Mouse (Mus musculus): ENCODE measurements at regions not wholly inside any gene's neighbourhood (a gene's known extent, or its start where the extent isn't known, plus 50 kb on each side); places are given as distances from the start of the nearest gene placed in this dataset.
"Not testable (repeated sequence)": the region's sequence is repeated elsewhere in the genome, so short reads cannot be mapped to it uniquely, and the experiment has no call there.

DNA sequence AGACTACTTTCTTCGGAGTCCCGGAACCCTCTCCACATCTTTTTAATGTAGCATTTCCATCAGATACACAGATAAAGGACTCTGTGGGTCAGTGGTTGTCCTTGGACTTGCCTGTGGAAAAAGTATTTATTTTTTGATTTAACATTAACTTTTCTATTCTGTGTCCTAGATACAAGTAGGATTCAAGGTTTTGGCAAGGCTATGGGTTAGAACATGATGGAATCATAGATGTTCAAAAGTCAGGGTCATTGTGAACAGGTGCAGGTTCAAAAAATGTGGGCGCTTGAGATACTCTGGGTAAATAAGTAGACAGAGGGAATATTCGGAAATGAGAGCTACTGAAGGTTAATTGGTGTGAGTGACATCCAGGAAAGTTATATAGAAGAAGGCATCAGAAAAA lies 347.7 kb downstream of the Cypt12 start:
- DNase-seq (ENCODE audit: low spot score), result no peak

DNA sequence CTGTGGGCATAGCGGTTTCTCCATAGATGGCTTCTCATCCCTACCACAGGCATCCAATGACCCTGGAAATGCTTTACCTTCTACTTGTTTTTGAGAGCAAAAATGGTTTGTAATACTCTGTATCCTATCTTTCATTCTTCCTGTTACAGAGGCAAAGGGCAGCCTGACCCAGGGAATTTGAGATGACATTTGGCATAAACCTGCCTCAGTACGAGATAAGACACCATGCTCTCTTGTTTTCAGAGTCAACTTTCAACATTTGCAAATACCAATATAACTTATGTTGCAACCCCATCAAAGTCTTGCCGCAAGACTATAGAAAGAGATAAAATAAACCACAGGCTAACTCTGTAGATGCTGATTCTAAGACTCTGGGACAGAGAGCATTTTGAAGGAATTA lies 350.5 kb downstream of the Cypt12 start:
- DNase-seq (ENCODE audit: low spot score), result no peak

DNA sequence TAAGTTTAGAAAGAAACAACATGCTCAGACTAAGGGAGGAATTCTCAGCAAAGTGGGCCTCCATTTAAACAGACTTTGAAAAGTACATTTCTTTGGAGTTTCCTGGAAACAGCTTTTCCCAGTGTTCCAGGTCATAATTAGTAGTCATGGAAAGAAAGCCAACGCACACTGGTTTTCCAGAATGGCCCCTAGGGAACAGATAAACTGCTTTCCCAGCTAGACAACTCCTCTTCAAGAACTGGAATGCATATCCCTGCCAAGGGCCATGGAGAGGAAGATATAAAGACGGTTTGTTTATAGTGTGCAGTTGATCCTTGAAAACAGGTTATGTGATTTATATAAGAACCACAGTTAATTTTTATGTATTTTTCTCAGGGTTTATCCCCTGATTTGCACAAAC lies 351.3 kb downstream of the Cypt12 start:
- no peak for DNase-seq (ENCODE audit: low spot score)

DNA sequence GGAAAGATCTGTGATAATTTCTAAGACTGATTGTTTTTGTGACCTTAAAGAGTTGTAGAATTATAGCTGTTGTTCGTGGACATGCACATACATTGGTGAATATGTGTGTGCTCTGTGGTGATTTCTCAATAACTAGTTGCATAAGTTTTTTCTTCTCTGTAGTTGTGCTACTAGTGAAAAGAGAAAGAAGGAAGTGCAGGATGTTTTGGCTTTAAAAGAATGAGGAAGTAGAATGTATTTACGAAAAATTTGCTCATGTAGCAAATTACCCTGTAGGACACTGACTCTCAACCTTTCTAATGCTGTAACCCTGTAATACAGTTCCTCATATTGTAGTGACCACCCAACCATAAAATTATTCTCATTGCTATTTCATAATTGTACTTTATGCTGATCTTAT lies 371.2 kb downstream of the Cypt12 start:
- DNase-seq (ENCODE audit: low spot score), result no peak

DNA sequence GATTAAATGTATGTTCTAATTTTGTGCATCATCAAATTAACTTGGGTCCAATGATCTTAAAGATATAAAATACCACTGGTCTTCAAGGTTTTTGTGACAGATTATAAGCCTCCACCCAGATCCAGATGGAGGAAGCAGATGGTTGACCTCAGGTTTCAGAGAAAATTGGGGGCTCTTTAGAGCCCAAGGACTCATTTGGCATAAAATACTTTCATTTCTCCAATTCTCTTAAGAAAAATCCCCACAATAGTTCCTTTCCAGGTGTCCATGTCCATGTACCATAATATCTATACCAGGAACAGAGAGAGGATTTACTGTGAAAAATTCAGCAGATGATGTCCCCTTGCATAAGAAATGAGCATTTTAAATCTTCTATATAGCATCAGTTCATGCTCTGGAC lies 385.0 kb downstream of the Cypt12 start:
- DNase-seq (ENCODE audit: low spot score), result no peak

DNA sequence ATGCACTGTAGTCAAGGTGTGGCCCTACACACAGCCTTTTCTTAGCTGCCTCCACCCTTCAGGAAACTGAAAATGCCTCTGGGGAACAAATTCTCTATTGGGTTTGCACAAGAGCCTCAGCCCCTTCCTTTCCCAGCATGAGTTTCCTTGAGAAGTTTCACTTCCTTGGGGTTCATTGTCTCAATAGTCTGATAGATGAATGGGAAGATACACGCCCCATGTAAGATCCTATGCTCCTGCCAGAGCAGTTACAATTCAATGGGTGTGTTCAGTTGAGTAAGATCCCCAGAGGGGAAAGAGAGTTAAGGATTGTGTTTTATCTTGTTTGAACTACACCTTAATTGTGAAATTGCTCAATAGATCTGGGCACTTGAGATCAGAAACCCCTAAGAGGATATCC lies 391.0 kb downstream of the Cypt12 start:
- no peak for DNase-seq (ENCODE audit: low spot score)

DNA sequence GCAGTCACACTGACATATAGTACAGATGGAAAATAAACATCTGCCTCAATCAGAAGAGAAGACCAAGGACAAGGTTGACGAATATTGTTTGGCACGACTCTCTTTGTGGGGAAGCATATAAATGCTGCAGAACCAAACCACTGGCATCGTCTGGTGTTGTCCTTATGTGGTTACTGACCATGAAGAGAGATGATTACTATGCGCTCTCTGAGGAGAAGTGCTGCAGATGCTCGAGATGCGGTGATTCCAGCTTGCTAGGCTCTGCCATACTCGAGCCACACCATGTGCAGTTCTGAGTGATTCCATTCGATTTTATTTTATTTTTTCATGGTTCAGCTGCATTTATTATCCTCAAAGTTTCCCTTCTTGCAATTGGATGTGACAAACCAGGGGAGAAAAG lies 393.5 kb downstream of the Cypt12 start:
- DNase-seq (ENCODE audit: low spot score), result no peak

DNA sequence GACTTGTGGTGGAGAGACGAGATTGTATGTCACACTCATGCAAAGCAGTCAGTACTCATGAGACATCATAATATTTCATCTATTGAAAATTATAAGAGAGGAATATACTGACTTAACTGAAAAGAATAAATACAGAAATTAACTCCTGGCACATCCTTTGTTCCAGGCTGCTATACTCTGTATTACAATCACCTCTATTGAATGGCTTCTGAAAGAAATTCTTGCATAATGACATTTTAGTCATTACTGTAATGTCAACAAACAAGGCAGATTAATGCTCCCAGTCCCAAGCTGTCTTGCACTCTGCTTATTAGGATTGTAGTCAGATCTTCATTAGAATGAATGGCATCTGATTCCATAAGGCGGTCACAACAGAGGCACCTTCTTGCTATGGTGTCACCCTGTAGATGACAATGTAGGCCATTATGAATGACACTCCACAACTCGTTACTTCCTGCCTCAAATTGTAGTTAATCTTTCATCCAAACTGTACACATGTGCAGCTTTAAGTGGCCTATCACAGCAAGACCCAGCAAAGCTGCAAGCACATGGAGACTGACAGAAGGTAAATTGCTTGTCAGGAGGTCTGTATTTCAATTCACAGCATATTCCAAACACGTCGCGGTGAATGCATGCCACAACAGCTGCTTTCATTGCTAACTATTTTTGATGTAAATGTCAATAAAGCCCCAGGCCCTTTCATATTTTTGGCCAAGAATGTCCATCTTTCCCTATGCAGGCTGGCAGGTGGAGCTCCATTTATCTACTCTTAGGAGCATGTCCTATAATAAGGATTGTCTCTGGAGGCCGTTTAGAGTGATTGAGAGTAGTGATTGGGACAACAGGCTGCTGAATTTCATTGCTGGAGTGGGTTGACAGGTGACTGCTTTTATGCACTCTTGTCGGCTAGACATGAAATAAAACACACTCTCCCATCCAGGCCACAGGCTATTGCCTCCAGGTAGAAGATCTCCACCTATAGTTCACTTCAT lies 430.1 kb downstream of the Cypt12 start:
- no peak for DNase-seq (ENCODE audit: low spot score)

DNA sequence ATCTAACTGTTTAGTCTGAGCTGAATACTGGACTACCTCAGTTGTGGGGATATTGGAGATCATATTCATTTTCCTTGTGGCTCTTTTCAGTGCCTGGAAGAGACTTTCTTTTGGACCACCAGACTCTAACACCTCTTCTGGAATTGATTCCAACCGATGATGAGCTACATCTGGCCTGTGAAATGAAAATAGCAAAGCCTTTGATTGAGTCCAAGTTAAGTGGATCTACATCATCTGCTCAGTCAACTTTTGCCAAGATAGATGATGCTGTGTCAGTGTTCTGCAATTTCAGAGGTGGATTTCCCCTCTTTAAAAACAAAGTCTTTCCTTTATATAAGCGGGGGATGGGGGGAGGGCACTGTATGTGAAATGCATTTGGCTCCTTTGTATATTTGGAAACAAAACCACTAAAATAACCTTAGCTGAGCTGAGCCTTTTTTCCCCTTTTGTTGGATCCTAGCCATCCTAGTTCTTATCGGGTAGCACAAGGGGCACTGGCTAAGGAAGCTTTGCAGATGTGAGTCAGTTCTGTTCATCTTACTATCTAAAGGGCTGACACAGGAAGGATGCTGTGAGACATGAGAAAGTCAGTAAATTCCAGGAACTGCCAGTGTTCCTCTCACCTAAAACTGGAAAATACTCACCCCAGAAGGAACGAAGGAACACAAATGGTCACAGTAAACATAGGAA lies 473.8 kb downstream of the Cypt12 start:
- no peak for DNase-seq (ENCODE audit: low spot score)

DNA sequence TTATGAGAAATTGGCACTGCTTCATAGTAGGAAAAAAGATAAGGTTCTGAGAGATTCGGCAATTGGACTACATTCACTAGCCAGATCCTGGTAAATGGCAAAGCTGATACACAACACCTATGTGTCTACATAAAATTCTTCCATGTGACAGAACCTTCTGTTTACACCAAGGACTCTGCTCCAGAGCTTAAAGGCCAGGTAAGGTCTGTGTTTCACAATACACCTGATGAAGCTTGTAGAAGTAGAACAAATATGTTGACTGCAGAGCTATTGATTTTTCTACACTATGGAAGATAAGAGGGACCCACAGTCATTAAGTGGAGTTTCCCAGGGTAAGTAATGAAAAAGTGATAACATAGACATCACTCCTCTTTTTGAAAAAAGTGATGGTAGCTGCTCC lies 480.7 kb downstream of the Cypt12 start:
- no peak for DNase-seq (ENCODE audit: low spot score)

DNA sequence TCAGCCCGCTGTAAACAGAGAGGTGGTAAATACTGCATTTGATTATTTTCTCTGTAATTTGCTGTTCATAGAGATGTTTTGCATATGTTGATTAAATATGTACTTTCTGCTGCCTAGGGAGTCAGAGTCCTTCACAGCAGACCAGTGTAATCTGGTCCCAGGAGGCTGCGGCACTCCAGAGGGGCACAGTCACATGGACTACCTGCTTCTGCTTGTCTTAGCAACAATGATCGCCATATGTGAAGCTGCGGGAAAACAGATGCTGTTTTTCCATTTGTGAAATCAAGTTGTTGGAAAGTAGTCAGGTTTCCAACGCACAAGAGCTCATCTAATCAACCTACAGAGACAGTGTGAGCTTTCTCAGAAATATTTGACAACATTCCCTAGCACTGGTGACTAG lies 490.6 kb downstream of the Cypt12 start:
- DNase-seq (ENCODE audit: low spot score), result no peak

DNA sequence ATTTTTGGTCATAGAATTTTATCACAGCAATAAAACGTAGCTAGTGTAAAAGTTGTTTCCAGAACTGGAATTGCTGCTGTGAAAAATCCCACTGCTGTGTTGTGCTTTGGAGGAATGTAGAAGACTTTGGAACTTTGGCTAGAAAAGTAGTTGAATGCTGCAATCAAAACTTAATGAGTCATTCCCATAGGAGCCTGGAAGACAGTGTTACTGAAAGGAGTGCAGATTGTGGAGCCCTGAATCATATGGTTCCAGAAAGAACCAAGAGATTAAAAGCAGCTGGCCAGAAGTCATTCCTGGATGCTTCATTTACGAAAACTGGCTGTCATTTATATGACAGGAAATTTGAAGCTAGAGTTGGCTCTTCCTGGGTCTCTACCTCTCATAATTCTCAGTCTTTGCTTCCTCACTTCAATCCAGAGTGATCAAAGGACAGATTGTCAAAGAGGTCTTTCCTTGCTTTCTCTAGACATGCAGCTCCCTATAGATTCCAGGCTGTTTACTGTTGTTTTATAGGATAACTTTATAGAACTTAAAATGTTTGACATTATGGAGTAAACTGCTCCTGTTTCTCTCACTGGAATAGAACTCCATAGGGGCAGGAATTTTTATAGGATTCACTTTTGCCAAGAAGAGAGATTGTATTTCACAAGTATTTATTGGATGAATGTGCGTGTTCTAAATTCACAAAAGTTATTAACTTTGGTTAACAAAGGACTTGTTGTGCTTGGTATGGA lies 504.2 kb downstream of the Cypt12 start:
- no peak for DNase-seq (ENCODE audit: low spot score)

DNA sequence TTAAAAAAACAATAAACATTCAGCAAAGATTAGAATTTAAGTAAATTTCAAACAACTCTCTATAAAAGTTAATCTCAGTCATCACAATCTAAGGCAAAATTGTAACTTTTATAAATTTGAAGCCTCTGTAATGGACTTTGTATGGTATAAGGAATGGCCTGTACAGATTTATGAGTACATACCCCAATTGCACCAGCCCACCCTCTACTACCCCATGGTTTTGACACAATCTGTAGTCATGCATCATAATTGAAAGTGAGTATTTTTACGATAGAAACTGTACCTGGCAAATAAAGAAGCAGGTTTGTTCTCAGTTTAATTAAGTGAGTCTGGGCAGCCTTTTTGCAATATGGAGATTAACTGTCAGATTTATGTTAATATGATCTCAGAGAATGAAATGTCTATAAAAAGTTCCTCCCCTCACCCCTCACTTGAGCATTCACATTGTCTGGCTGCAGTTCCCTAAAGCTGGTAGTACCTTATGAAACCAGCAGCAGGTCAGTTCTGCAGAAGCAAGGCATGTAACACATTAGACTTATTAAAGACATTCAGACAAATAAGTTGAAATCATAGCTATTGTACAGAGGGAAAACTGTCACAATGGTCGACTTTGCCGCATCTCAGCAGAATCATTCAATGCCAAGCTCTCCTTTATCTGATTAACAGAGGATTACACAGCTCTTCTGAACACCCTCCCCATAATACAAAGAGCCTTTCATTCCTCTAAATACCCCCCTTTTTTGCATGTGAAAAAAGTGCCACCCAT lies 505.2 kb downstream of the Cypt12 start:
- DNase-seq (ENCODE audit: low spot score), result no peak

DNA sequence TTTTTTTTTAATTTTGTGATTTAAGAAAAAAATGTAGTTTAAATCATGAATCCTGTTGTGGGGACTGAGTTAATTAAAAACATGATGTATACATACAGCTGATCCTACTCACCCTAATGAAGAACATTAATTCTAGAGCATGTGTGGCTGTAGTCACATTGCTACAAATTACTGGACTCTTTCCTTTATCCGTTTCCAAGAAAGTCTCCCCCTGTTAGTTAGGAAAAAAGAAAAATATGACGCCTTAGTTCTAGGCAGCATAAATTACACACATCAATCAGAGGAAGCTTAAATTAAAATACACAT lies 505.7 kb downstream of the Cypt12 start:
- DNase-seq (ENCODE audit: low spot score), result no peak

DNA sequence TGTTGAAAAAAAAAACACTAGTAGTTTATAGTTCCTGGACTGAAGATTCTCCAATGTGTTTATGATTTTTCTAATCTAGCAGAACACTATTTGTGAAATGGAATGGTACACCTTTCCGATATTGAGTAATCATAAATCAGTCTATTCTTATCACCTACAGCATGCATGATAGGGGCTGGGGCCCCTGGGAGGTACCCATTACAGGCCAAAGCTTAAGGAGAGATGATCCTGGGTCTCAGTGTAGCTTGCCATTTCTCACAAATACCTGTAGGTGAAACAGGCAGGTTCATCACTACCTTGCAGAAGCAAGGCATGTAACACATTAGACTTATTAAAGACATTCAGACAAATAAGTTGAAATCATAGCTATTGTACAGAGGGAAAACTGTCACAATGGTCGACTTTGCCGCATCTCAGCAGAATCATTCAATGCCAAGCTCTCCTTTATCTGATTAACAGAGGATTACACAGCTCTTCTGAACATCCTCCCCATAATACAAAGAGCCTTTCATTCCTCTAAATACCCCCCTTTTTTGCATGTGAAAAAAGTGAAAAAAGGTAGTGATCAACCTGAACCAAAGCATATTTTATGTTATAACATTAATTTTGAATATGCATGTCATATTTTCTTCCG lies 506.5 kb downstream of the Cypt12 start:
- not testable (repeated sequence) for DNase-seq (ENCODE audit: low spot score)

DNA sequence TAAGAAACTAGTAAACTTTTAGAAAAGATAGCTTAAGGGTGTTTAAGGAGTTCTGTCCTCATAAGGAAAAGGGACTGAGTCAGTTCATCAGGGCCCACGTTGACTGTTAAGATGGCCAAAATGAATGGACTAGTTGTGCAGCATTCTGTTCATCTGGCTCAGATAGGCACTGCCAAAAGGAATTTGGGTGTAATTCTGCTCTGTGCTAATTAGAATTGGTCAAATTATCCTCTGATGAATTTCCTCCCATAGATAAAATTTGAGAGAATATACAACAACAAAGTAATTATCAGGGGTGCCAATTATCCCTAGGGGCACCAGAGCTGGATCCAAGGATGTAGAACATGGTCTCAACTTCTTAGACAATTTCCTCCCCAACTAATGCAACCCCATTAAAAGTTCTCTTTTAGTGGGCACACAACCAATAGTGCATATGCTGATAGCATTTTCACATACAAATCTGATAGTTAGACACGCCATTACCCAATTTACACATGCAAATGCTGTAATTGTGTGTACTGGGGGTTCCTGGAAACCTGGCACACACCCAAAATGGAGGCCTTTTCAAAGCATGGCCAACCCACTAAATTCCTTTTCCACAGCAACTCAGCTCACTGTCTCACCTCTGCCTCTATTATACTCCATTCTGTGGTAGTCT lies 508.0 kb downstream of the Cypt12 start:
- DNase-seq (ENCODE audit: low spot score), result no peak

DNA sequence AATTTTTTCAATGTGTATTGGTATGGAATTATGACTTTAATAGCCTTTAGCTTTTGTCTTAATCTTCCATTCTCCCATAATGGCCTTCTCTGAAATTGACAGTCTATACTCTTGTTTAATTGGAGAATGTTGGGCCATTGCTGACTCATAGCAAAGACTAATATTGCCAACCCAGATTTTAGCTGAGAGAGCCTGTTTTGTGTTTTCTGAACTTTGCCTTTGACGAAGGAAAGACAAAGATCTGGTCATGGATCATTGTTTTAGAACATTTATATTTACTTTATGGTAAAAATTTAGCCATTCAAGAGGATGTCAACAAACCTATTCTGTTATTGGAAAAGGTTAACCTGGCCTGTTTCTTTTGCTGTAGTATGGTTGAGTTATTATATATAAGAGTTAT lies 512.1 kb downstream of the Cypt12 start:
- DNase-seq (ENCODE audit: low spot score), result no peak

DNA sequence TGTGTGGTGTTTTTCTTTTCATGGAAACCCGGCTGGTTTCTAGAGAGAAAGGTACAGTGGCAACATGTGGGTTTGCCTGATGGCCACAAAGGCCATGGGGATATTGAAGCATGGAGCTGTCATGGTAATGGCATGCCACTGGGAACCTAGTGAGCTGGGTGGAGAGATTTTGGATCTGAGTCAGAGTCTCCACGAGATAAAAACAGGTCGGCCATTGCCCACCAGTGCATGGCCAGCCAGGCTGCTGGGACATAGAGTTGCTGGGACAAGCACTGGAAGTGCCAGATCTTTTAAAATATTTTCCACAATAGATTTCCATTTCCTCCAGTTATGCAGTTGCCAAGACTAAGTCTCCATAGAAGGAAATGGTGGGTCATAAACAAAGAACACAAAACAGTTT lies 523.6 kb downstream of the Cypt12 start:
- no peak for DNase-seq (ENCODE audit: low spot score)

DNA sequence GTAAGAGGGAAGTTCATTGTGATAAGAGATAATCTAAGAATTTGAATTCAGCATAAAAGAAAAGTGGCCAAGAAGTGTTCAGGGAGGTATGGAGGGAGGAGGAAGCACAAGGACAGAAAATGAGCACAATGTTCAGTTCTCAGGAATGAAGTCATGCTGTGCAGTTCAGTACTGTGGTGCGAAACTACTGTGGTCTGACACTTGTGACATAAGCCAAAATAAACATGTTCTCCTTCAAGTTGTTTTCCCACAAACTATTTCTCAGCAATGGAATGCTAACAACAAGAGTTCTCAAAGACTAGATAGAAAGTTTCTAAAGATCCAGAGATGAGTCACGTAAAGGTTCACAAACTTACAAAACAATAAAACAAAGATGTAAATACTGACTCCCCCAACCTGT lies 531.3 kb downstream of the Cypt12 start:
- DNase-seq (ENCODE audit: low spot score), result no peak

DNA sequence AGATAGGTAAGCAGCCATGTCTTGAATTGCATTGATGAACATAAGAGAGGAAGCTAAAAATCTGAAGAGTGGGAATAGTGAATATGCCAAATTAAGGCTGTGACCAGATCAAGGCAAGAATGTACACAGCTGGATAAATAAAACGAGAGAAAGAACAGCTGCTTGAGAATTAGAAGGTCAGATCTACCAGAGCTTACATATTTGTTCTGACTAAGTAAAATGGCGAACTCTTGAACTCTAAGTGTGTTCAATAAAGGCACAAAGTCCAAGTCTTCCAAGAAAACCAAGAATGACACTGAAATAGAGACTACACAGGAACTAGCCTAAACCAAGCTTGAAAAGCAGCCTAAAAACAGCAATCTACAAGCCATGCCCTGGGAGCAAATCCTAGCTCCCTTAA lies 533.8 kb downstream of the Cypt12 start:
- DNase-seq (ENCODE audit: low spot score), result no peak

DNA sequence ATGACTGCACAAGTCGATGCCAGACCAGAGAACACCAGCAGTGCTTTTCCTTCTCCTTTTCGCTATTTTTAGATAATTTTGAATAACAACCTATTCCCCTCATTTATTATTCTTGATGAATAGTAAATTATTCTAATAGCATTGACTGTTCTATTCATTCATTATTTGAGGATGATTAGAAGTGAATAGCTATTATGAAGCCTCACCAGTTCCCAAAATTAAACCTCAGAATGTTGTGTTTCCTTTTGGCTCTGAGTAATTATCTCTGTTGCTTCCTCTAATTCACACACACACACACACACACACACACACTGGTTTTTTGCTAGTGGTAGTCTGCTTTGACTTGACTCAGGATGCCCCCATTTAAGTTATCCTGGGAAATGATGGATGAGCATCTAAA lies 540.7 kb downstream of the Cypt12 start:
- DNase-seq (ENCODE audit: low spot score), result no peak

All from MN1 (cell line).